Mouse (Mus musculus) forebrain, embryonic 11.5 days (tissue): Measurements from ENCODE around the gene Brd7. TPM values are rescaled to one million over a fixed set of nuclear protein-coding genes. Genes with fewer than 3 reads are reported as not detected.

Source experiments
- ATAC-seq: fragments of 200-750 bp; cut with Nextera tagmentation; replicated peaks from 2 replicates; pipeline ENCODE4 v1.8.0; 2017; ENCODE audit warnings: moderate TSS enrichment; ENCODE audit not compliant: low FRiP score
- DNase-seq: peaks from one replicate; pipeline ENCODE4 v3.0.0-alpha.2; 2017; ENCODE audit warnings: low spot score
- H3K27ac ChIP-seq: fragments of 300-500 bp; sonication (generic); 2 replicates; pipeline ENCODE4 v1.5.1; 2014; ENCODE audit warnings: low read depth, low read length
- H3K27me3 ChIP-seq: fragments of 300-500 bp; sonication (generic); 2 replicates; pipeline ENCODE4 v1.6.1; 2014; ENCODE audit warnings: mild to moderate bottlenecking, low read length, mixed read lengths; ENCODE audit not compliant: control insufficient read depth, insufficient read depth
- H3K36me3 ChIP-seq: fragments of 300-500 bp; sonication (generic); 2 replicates; pipeline ENCODE4 v1.6.1; 2014; ENCODE audit warnings: mild to moderate bottlenecking, low read length, moderate library complexity, mixed read lengths; ENCODE audit not compliant: control insufficient read depth, insufficient read depth
- H3K4me1 ChIP-seq: fragments of 300-500 bp; sonication (generic); replicated peaks from 2 replicates; pipeline ENCODE4 v1.6.1; 2014; ENCODE audit warnings: low read length, mixed read lengths; ENCODE audit not compliant: control insufficient read depth, insufficient read depth
- H3K4me2 ChIP-seq: fragments of 300-500 bp; sonication (generic); 2 replicates; pipeline ENCODE4 v1.6.1; 2014; ENCODE audit warnings: low read depth, mild to moderate bottlenecking, low read length, moderate library complexity, mixed read lengths; ENCODE audit not compliant: severe bottlenecking
- H3K4me3 ChIP-seq: fragments of 300-500 bp; sonication (generic); 2 replicates; pipeline ENCODE4 v1.5.1; 2014; ENCODE audit warnings: low read depth, low read length
- H3K9ac ChIP-seq: fragments of 300-500 bp; sonication (generic); 2 replicates; pipeline ENCODE4 v1.6.1; 2014; ENCODE audit warnings: low read length
- H3K9me3 ChIP-seq: fragments of 300-500 bp; sonication (generic); 2 replicates; pipeline ENCODE4 v1.6.1; 2016; ENCODE audit warnings: low read length, mixed read lengths; ENCODE audit not compliant: control insufficient read depth
- WGBS: fragments of 180-500 bp; shearing (Covaris S2); extraction: QIAGEN DNeasy Blood & Tissue Kit; methylation state at CpG from one replicate; pipeline ENCODE4 v1.1.7; 2014; 5-methylcytosine and 5-hydroxymethylcytosine counted together
- polyA plus RNA-seq: library from polyadenylated mRNA; unstranded; fragments of >200 nt; fragmentation: Nextera tagmentation; extraction: Ambion mirVana; gene quantifications from 2 replicates; pipeline ENCODE4 v1.2.1, GENCODE M21; 2014

Gene Brd7
- polyA plus RNA-seq, 1 experiment from 2014 or later: 99.8 TPM

DNA sequence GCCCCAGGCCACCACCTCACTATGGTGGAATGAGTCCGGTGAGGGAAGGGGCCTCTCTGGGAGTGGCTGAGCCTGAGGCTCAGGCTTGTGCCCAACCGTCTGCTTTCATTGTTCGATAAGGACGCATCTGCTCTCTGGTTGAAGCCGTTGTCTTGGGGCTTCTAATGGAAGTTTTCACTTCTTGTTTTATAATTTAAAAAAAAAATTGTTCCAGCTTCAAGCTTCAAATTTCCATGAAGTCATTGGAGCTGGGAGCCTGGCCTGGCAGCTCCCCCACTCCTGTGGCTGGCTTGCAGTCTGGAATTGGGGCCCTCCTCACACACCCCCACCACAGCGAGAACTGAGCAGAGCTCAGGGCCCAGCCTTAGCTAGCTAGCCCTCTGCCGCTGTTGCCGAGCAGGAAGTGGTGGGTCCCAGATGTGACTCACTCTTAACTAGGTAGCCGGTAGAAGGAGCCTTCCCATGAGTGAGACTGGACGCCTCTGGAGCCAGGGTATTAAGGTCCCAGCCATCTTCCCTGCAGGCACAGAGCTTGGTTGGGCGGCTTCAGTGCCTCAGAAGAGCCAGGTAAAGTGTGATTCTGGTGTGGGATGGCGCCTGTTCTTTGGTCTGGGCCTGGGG is 73.3 kb downstream of the Brd7 start:
- Histone ChIP-seq H3K9me3 (no peaks in the 10 kb centered on the region), H3K4me3 (no peak overlapping the region), H3K27me3 (no peaks in the 10 kb centered on the region), H3K4me1 (no peaks in the 10 kb centered on the region), H3K27ac (no peak overlapping the region), H3K9ac (no peak overlapping the region), H3K4me2 (no peak overlapping the region), H3K36me3 (no peaks in the 10 kb centered on the region)
- 70% methylated on average over 12 of the region's 12 CpGs for WGBS
- ATAC-seq: no peak
- no peak for DNase-seq

DNA sequence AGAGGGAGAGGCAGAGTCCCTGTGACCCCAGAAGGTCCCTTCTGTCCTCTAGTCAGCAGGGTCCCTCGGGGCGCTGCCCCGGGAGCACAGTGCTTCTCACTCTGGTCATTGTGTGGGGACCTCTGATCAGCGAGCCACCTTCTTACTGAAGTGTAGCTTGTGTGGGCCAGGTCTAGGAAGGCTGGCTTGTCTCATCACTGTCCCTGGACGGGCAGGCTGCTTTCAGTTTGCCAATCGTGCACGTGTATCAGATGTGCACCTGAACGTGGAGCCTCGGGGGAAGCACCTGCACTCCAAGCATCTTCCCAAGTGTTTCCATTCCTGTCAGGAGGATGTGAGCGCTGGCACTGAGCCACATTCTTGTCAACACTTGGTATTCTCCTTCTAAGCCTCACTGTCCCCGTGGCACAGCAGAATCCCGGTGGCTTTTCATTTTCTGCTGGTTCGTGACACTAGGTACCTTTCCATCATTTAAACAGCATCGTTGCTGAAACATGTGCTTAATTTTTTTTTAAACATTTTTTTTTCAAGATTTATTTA is 75.5 kb downstream of the Brd7 start:
- ATAC-seq: no peak
- no peak overlapping the region for H3K4me2 ChIP-seq
- WGBS: 91% methylated on average over 14 of the region's 14 CpGs
- H3K4me3 ChIP-seq: no peak overlapping the region
- no peak overlapping the region for H3K27ac ChIP-seq
- no peaks in the 10 kb centered on the region for H3K4me1 ChIP-seq
- no peak for DNase-seq
- H3K9me3 ChIP-seq: no peaks in the 10 kb centered on the region
- H3K36me3 ChIP-seq: no peaks in the 10 kb centered on the region
- no peaks in the 10 kb centered on the region for H3K27me3 ChIP-seq
- H3K9ac ChIP-seq: no peak overlapping the region

DNA sequence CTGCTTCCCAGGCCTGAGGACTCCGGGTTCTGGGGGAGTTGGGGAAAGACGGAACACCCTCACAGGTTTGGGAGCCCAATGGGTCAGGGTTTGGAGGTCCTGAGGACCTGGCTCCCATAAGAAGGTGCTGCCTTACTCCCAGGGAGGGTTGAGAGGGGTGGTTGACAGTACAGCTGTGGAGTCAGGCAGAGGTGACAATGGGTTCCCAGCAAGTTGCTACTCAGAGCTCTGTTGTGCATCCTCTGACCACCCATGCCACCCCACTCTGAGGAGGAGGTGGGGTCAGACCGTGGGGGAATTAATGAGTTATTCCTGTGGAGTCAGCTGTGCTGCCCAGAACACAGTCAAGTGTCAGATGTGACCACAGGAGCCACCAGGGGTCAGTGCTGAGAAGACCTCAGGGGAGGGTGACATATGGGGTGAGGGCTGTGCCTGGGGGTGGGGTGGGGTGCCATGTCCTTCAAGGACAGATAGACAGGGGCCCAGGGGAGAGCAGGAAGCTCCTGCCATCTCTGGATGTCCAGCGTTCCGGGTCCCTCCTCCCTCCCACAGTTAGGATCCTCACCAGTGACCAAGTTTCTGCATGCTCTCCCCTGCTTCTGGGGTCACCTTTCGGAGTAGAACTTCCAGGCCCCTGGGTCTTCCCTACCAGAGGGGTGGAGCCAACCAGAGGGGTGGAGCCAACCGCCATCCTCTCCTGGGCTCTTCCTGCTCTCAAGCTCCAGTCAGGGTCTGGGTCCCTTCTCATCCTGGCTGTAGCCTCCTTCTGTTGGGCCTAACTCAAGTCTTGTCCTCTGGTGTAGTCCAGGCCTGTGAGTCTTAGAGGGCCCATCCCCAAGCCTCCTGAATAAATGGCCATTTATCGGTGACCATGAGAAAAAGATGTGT is 76.3 kb downstream of the Brd7 start:
- Histone ChIP-seq H3K4me3 (no peak overlapping the region), H3K9me3 (no peaks in the 10 kb centered on the region), H3K27me3 (no peaks in the 10 kb centered on the region), H3K9ac (no peak overlapping the region), H3K4me1 (no peaks in the 10 kb centered on the region), H3K27ac (no peak overlapping the region), H3K4me2 (no peak overlapping the region), H3K36me3 (no peaks in the 10 kb centered on the region)
- DNase-seq: no peak
- ATAC-seq: no peak
- WGBS: 82% methylated on average over 8 of the region's 8 CpGs

DNA sequence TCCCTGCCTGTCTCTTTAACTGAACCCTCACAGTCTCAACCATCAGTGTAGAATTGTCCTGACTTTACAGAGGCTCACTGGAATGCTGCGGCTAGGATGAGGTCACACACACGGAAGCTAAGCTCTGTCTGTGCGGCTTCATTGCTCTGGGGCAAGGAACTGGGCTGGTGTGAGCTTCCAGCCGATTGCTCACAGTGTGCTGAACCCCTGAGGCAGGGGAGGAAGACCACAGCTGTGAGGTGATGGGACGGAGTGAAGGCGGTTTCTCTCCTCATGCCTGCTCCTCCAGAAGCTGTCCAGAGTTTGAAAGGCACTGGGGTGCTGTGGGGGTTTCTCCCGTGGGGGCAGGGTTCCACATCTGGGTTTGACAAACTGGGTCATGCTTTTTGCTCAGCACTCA is 77.3 kb downstream of the Brd7 start:
- Histone ChIP-seq H3K27ac (no peak overlapping the region), H3K4me3 (no peak overlapping the region), H3K36me3 (no peaks in the 10 kb centered on the region), H3K9ac (no peak overlapping the region), H3K27me3 (no peaks in the 10 kb centered on the region), H3K9me3 (no peaks in the 10 kb centered on the region), H3K4me2 (no peak overlapping the region), H3K4me1 (no peaks in the 10 kb centered on the region)
- WGBS: 61% methylated on average over 7 of the region's 7 CpGs
- no peak for ATAC-seq
- DNase-seq: no peak

DNA sequence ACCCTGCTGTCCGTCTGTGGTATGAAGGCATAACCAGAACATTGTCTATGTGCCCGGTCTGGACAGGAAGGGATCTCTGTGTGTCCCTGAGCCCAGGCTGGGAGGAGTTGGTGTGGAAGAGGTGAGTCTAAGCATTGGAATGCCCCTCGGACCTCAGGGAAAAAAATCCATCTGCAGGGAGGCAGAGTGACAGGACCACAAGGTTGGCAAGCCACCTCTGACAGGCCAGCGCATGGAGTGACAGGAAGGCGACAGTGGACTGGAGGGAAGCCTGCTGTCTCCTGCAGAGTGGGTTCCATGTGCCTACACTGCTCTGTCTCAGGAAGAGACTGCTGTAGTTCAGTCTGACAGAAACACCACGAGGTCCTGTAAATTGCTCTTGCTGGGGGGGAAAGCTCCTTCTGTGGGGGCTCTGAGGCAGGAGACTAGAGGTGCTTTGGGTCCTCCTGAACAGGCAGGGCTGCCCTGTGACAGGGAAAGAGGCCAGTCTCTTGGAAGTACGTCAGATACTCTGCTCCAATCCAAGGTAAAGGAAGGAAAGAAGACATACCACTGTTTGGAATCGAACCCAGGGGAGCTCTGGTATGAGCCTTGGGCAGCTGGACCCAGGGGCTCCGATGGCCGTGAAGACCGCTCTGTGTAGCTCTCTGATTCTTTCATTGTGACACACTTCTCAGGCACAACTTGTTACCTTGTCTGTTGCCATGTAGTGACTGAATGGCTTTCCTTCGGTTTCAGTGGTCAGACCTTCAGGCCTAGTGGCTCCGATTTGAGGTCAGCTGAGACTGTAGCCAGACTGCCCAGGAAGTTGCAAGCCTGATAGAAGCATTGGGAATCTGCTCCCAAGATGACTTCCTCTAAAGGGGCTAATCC is 78.5 kb downstream of the Brd7 start:
- Histone ChIP-seq H3K9ac (no peak overlapping the region), H3K4me2 (no peak overlapping the region), H3K4me3 (no peak overlapping the region), H3K27me3 (no peaks in the 10 kb centered on the region), H3K9me3 (no peaks in the 10 kb centered on the region), H3K4me1 (no peaks in the 10 kb centered on the region), H3K36me3 (no peaks in the 10 kb centered on the region), H3K27ac (no peak overlapping the region)
- ATAC-seq (no peak), DNase-seq (no peak)
- 85% methylated on average over 13 of the region's 13 CpGs for WGBS

DNA sequence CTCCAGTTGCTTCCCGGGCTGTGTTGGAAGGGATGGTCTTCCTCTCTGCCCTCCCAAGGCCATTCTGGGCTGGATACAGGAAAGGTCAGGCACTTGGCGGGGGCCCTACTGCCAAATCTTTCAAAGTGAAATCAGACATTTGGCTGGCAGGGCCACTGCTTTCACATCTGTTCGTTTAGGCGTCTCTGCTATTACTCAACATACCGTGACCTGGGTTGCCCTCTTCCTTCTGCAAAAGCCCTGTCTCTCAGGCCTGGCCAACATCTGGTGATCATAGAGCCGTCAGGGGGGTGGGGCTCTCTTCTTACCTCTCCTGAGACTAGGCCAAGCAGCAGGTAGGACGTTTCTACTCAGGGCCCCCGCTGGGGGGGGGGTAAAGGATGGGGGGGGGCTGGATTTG is 79.3 kb downstream of the Brd7 start:
- H3K9me3 ChIP-seq: no peaks in the 10 kb centered on the region
- H3K4me1 ChIP-seq: no peaks in the 10 kb centered on the region
- ATAC-seq (no peak), DNase-seq (no peak)
- H3K4me3 ChIP-seq: no peak overlapping the region
- no peaks in the 10 kb centered on the region for H3K27me3 ChIP-seq
- WGBS: 65% methylated on average over 8 of the region's 8 CpGs
- no peaks in the 10 kb centered on the region for H3K36me3 ChIP-seq
- H3K27ac ChIP-seq: no peak overlapping the region
- H3K4me2 ChIP-seq: no peak overlapping the region
- no peak overlapping the region for H3K9ac ChIP-seq

Other genes with a start within 250 kb of the Brd7 start
- 34.9 and 39.1 TPM in 2 replicates for gene Cnep1r1, start 243.4 kb downstream of the Brd7 start, polyA plus RNA-seq
- 50.8 and 53.2 TPM in 2 replicates for gene Heatr3, start 224.3 kb downstream of the Brd7 start, polyA plus RNA-seq
- 12.1 and 12.5 TPM in 2 replicates for gene Tent4b, start 163.0 kb downstream of the Brd7 start, polyA plus RNA-seq
- gene Adcy7, start 89.8 kb downstream of the Brd7 start, polyA plus RNA-seq: 3.0 and 3.4 TPM in 2 replicates
- gene Nkd1, start 159.2 kb upstream of the Brd7 start, polyA plus RNA-seq: 63.0 and 71.5 TPM in 2 replicates